Mouse (Mus musculus): Measurements from ENCODE around the gene Hlcs. TPM values are rescaled to one million over a fixed set of nuclear protein-coding genes. Genes with fewer than 3 reads are reported as not detected.

Hlcs gene
- polyA plus RNA-seq, 1 experiment from 2014 or later, result 12.5 TPM

GRCm38 (mm10) chr16:94223363-94223720 lies 90.0 kb downstream of the Hlcs start:
- H3K9ac ChIP-seq (ENCODE audit: low read depth, low read length), result no peak overlapping the region
- 0 out of 2 replicates have a peak overlapping the region, but pooled peaks have one; percentile 9 for H3K27ac ChIP-seq (ENCODE audit: low read depth, low read length)
- no peaks in the 10 kb centered on the region for H3K27me3 ChIP-seq (ENCODE audit: control insufficient read depth, insufficient read depth, low read length)
- WGBS, result 62% methylated on average over 8 of the region's 8 CpGs
- no peak overlapping the region for H3K4me2 ChIP-seq (replicated peaks; ENCODE audit: low read depth, low read length)
- H3K36me3 ChIP-seq (ENCODE audit: control insufficient read depth, insufficient read depth, low read length), result no peaks in the 10 kb centered on the region
- ATAC-seq (ENCODE audit: low FRiP score, low TSS enrichment), result no peak
- H3K4me3 ChIP-seq (ENCODE audit: low read length), result no peak overlapping the region
- H3K9me3 ChIP-seq (ENCODE audit: control insufficient read depth, low read length), result no peaks in the 10 kb centered on the region
- H3K4me1 ChIP-seq (ENCODE audit: control insufficient read depth, insufficient read depth, low read length), result peaks cover 28% of the 10 kb centered on the region

- Histone ChIP-seq H3K4me1 (ENCODE audit: control insufficient read depth, insufficient read depth, low read length) (peaks cover 23% of the 10 kb centered on the region), H3K36me3 (ENCODE audit: control insufficient read depth, insufficient read depth, low read length) (no peaks in the 10 kb centered on the region), H3K4me3 (ENCODE audit: low read length) (no peak overlapping the region), H3K27ac (ENCODE audit: low read depth, low read length) (0 out of 2 replicates have a peak overlapping the region, but pooled peaks have one; percentile 9), H3K27me3 (ENCODE audit: control insufficient read depth, insufficient read depth, low read length) (no peaks in the 10 kb centered on the region), H3K9me3 (ENCODE audit: control insufficient read depth, low read length) (no peaks in the 10 kb centered on the region), H3K4me2 (replicated peaks; ENCODE audit: low read depth, low read length) (no peak overlapping the region), H3K9ac (ENCODE audit: low read depth, low read length) (no peak overlapping the region)
- ATAC-seq (ENCODE audit: low FRiP score, low TSS enrichment), result no peak
- WGBS, result 72% methylated on average over 11 of the region's 11 CpGs
These were observed 90.6 kb downstream of the Hlcs start for GRCm38 (mm10) chr16:94222646-94223362.

- Histone ChIP-seq H3K27me3 (ENCODE audit: control insufficient read depth, insufficient read depth, low read length) (no peaks in the 10 kb centered on the region), H3K4me1 (ENCODE audit: control insufficient read depth, insufficient read depth, low read length) (peaks cover under 1% of the 10 kb centered on the region; the same call in 1 of the 2 replicates), H3K9me3 (ENCODE audit: control insufficient read depth, low read length) (peaks cover 7% of the 10 kb centered on the region; the same call in 1 of the 2 replicates), H3K27ac (ENCODE audit: low read depth, low read length) (no peak overlapping the region), H3K9ac (ENCODE audit: low read depth, low read length) (no peak overlapping the region), H3K4me3 (ENCODE audit: low read length) (no peak overlapping the region), H3K4me2 (replicated peaks; ENCODE audit: low read depth, low read length) (no peak overlapping the region), H3K36me3 (ENCODE audit: control insufficient read depth, insufficient read depth, low read length) (no peaks in the 10 kb centered on the region)
- no peak for ATAC-seq (ENCODE audit: low FRiP score, low TSS enrichment)
- WGBS, result 69% methylated on average over 15 of the region's 15 CpGs
These were observed 102.5 kb downstream of the Hlcs start for GRCm38 (mm10) chr16:94210689-94211357.

- WGBS, result 71% methylated on average over 3 of the region's 3 CpGs
- Histone ChIP-seq H3K9me3 (ENCODE audit: control insufficient read depth, low read length) (peaks cover 7% of the 10 kb centered on the region; the same call in 1 of the 2 replicates), H3K36me3 (ENCODE audit: control insufficient read depth, insufficient read depth, low read length) (no peaks in the 10 kb centered on the region), H3K27me3 (ENCODE audit: control insufficient read depth, insufficient read depth, low read length) (no peaks in the 10 kb centered on the region), H3K4me3 (ENCODE audit: low read length) (no peak overlapping the region), H3K4me1 (ENCODE audit: control insufficient read depth, insufficient read depth, low read length) (peaks cover 8% of the 10 kb centered on the region; the same call in 1 of the 2 replicates), H3K27ac (ENCODE audit: low read depth, low read length) (no peak overlapping the region), H3K9ac (ENCODE audit: low read depth, low read length) (no peak overlapping the region), H3K4me2 (replicated peaks; ENCODE audit: low read depth, low read length) (no peak overlapping the region)
- ATAC-seq (ENCODE audit: low FRiP score, low TSS enrichment), result no peak
These were observed 103.7 kb downstream of the Hlcs start for GRCm38 (mm10) chr16:94209626-94210025.

GRCm38 (mm10) chr16:94208826-94209225 lies 104.5 kb downstream of the Hlcs start:
- no peak overlapping the region for H3K4me2 ChIP-seq (replicated peaks; ENCODE audit: low read depth, low read length)
- H3K27me3 ChIP-seq (ENCODE audit: control insufficient read depth, insufficient read depth, low read length), result no peaks in the 10 kb centered on the region
- ATAC-seq (ENCODE audit: low FRiP score, low TSS enrichment), result no peak
- 83% methylated on average over 10 of the region's 10 CpGs for WGBS
- peaks cover 7% of the 10 kb centered on the region; the same call in 1 of the 2 replicates for H3K9me3 ChIP-seq (ENCODE audit: control insufficient read depth, low read length)
- H3K4me1 ChIP-seq (ENCODE audit: control insufficient read depth, insufficient read depth, low read length), result peaks cover 8% of the 10 kb centered on the region; the same call in 1 of the 2 replicates
- no peak overlapping the region for H3K9ac ChIP-seq (ENCODE audit: low read depth, low read length)
- no peaks in the 10 kb centered on the region for H3K36me3 ChIP-seq (ENCODE audit: control insufficient read depth, insufficient read depth, low read length)
- no peak overlapping the region for H3K27ac ChIP-seq (ENCODE audit: low read depth, low read length)
- H3K4me3 ChIP-seq (ENCODE audit: low read length), result no peak overlapping the region

- no peak overlapping the region for H3K4me2 ChIP-seq (replicated peaks; ENCODE audit: low read depth, low read length)
- WGBS, result 72% methylated on average over 6 of the region's 6 CpGs
- H3K9ac ChIP-seq (ENCODE audit: low read depth, low read length), result no peak overlapping the region
- no peaks in the 10 kb centered on the region for H3K27me3 ChIP-seq (ENCODE audit: control insufficient read depth, insufficient read depth, low read length)
- peaks cover 8% of the 10 kb centered on the region; the same call in 1 of the 2 replicates for H3K4me1 ChIP-seq (ENCODE audit: control insufficient read depth, insufficient read depth, low read length)
- no peaks in the 10 kb centered on the region for H3K36me3 ChIP-seq (ENCODE audit: control insufficient read depth, insufficient read depth, low read length)
- no peak overlapping the region for H3K4me3 ChIP-seq (ENCODE audit: low read length)
- no peak overlapping the region for H3K27ac ChIP-seq (ENCODE audit: low read depth, low read length)
- no peak for ATAC-seq (ENCODE audit: low FRiP score, low TSS enrichment)
- peaks cover 6% of the 10 kb centered on the region; the same call in 1 of the 2 replicates for H3K9me3 ChIP-seq (ENCODE audit: control insufficient read depth, low read length)
These were observed 105.2 kb downstream of the Hlcs start for GRCm38 (mm10) chr16:94208152-94208551.

- no peak overlapping the region; the same call in 1 of the 2 replicates for H3K4me2 ChIP-seq (replicated peaks; ENCODE audit: low read depth, low read length)
- peaks cover 8% of the 10 kb centered on the region; the same call in 1 of the 2 replicates for H3K4me1 ChIP-seq (ENCODE audit: control insufficient read depth, insufficient read depth, low read length)
- no peak overlapping the region for H3K27ac ChIP-seq (ENCODE audit: low read depth, low read length)
- 0 out of 2 replicates have a peak overlapping the region, but pooled peaks have one; percentile 12 for H3K9ac ChIP-seq (ENCODE audit: low read depth, low read length)
- no peaks in the 10 kb centered on the region for H3K9me3 ChIP-seq (ENCODE audit: control insufficient read depth, low read length)
- no peaks in the 10 kb centered on the region for H3K36me3 ChIP-seq (ENCODE audit: control insufficient read depth, insufficient read depth, low read length)
- WGBS, result 62% methylated on average over 26 of the region's 26 CpGs
- no peak for ATAC-seq (ENCODE audit: low FRiP score, low TSS enrichment)
- no peak overlapping the region for H3K4me3 ChIP-seq (ENCODE audit: low read length)
- no peaks in the 10 kb centered on the region for H3K27me3 ChIP-seq (ENCODE audit: control insufficient read depth, insufficient read depth, low read length)
These were observed 107.6 kb downstream of the Hlcs start for GRCm38 (mm10) chr16:94205528-94206484.

GRCm38 (mm10) chr16:94201387-94201786 lies 112.0 kb downstream of the Hlcs start:
- Histone ChIP-seq H3K27me3 (ENCODE audit: control insufficient read depth, insufficient read depth, low read length) (no peaks in the 10 kb centered on the region), H3K4me2 (replicated peaks; ENCODE audit: low read depth, low read length) (no peak overlapping the region), H3K4me3 (ENCODE audit: low read length) (no peak overlapping the region), H3K27ac (ENCODE audit: low read depth, low read length) (no peak overlapping the region), H3K4me1 (ENCODE audit: control insufficient read depth, insufficient read depth, low read length) (peaks cover 13% of the 10 kb centered on the region), H3K9me3 (ENCODE audit: control insufficient read depth, low read length) (no peaks in the 10 kb centered on the region), H3K9ac (ENCODE audit: low read depth, low read length) (no peak overlapping the region), H3K36me3 (ENCODE audit: control insufficient read depth, insufficient read depth, low read length) (no peaks in the 10 kb centered on the region)
- WGBS, result 67% methylated on average over 5 of the region's 5 CpGs
- ATAC-seq (ENCODE audit: low FRiP score, low TSS enrichment), result no peak

Data from kidney, embryonic 14.5 days (tissue).